Mouse (Mus musculus): ENCODE measurements around the gene Slc29a2. TPM values are rescaled to one million over a fixed set of nuclear protein-coding genes. Genes with fewer than 3 reads are reported as not detected.

Slc29a2 gene
- polyA plus RNA-seq, 1 experiment from 2014 or later: 5.8 TPM

- Histone ChIP-seq H3K4me2 (peak overlapping the region; percentile 74), H3K9ac (peak overlapping the region; percentile 93), H3K4me1 (peaks cover 62% of the 10 kb centered on the region), H3K36me3 (no peaks in the 10 kb centered on the region), H3K27ac (peak overlapping the region; percentile 99), H3K4me3 (peak overlapping the region; percentile 78), H3K9me3 (no peaks in the 10 kb centered on the region), H3K27me3 (peaks cover 13% of the 10 kb centered on the region)
- WGBS: under 1% methylated on average over 40 of the region's 40 CpGs
- ATAC-seq (ENCODE audit: insufficient number of reproducible peaks, insufficient read depth, low FRiP score, low TSS enrichment, low read depth): peak; percentile 87
These were observed 48.1 kb downstream of the Slc29a2 start for GRCm38 (mm10) chr19:5071545-5072369.

- Histone ChIP-seq H3K4me2 (peak overlapping the region; percentile 74), H3K4me1 (peaks cover 54% of the 10 kb centered on the region), H3K27ac (peak overlapping the region; percentile 99), H3K4me3 (peak overlapping the region; percentile 78), H3K9me3 (no peaks in the 10 kb centered on the region), H3K36me3 (no peaks in the 10 kb centered on the region), H3K27me3 (peaks cover 13% of the 10 kb centered on the region), H3K9ac (peak overlapping the region; percentile 93)
- WGBS: 2% methylated on average over 20 of the region's 20 CpGs
- ATAC-seq (ENCODE audit: insufficient number of reproducible peaks, insufficient read depth, low FRiP score, low TSS enrichment, low read depth): no peak
These were observed 48.8 kb downstream of the Slc29a2 start for GRCm38 (mm10) chr19:5072389-5073019.

- ATAC-seq (ENCODE audit: insufficient number of reproducible peaks, insufficient read depth, low FRiP score, low TSS enrichment, low read depth): no peak
- under 1% methylated on average over 15 of the region's 15 CpGs for WGBS
- H3K36me3 ChIP-seq: no peaks in the 10 kb centered on the region
- H3K9me3 ChIP-seq: no peaks in the 10 kb centered on the region
- peak overlapping the region; percentile 93; the same call in 1 of the 2 replicates for H3K9ac ChIP-seq
- H3K4me2 ChIP-seq: peak overlapping the region; percentile 74
- H3K4me1 ChIP-seq: peaks cover 49% of the 10 kb centered on the region
- H3K4me3 ChIP-seq: peak overlapping the region; percentile 78
- peak overlapping the region; percentile 99 for H3K27ac ChIP-seq
- H3K27me3 ChIP-seq: peaks cover 13% of the 10 kb centered on the region
These were observed 49.4 kb downstream of the Slc29a2 start for GRCm38 (mm10) chr19:5073028-5073427.

- Histone ChIP-seq H3K4me1 (peaks cover 44% of the 10 kb centered on the region), H3K9ac (0 out of 2 replicates have a peak overlapping the region, but pooled peaks have one; percentile 11), H3K36me3 (no peaks in the 10 kb centered on the region), H3K27me3 (peaks cover 12% of the 10 kb centered on the region), H3K27ac (peak overlapping the region; percentile 99; the same call in 1 of the 2 replicates), H3K4me3 (0 out of 2 replicates have a peak overlapping the region, but pooled peaks have one; percentile 78), H3K4me2 (peak overlapping the region; percentile 74), H3K9me3 (no peaks in the 10 kb centered on the region)
- WGBS: 32% methylated on average over 5 of the region's 5 CpGs
- no peak for ATAC-seq (ENCODE audit: insufficient number of reproducible peaks, insufficient read depth, low FRiP score, low TSS enrichment, low read depth)
These were observed 49.9 kb downstream of the Slc29a2 start for GRCm38 (mm10) chr19:5073518-5073917.

GRCm38 (mm10) chr19:5079279-5079678, 55.6 kb downstream of the Slc29a2 start:
- H3K4me3 ChIP-seq: no peak overlapping the region
- H3K27me3 ChIP-seq: peaks cover 49% of the 10 kb centered on the region
- no peaks in the 10 kb centered on the region for H3K4me1 ChIP-seq
- WGBS: 81% methylated on average over 1 of the region's 1 CpGs
- no peak overlapping the region for H3K9ac ChIP-seq
- ATAC-seq (ENCODE audit: insufficient number of reproducible peaks, insufficient read depth, low FRiP score, low TSS enrichment, low read depth): no peak
- H3K4me2 ChIP-seq: no peak overlapping the region
- H3K9me3 ChIP-seq: no peaks in the 10 kb centered on the region
- H3K27ac ChIP-seq: no peak overlapping the region
- no peaks in the 10 kb centered on the region for H3K36me3 ChIP-seq

Other genes starting within 250 kb of the Slc29a2 start
- gene Rbm4, start 230.0 kb upstream of the Slc29a2 start, polyA plus RNA-seq (2015; fragmentation: Nextera tagmentation; extraction: Ambion mirVana): 82.5 and 98.2 TPM in 2 replicates
- gene Gm21992, start 212.2 kb upstream of the Slc29a2 start, polyA plus RNA-seq (2015; fragmentation: Nextera tagmentation; extraction: Ambion mirVana): 42.5 and 51.4 TPM in 2 replicates
- gene Rbm14, start 212.2 kb upstream of the Slc29a2 start, polyA plus RNA-seq (2015; fragmentation: Nextera tagmentation; extraction: Ambion mirVana): 84.7 and 87.6 TPM in 2 replicates
- 60.9 and 64.3 TPM in 2 replicates for gene Ccs, start 184.5 kb upstream of the Slc29a2 start, polyA plus RNA-seq (2015; fragmentation: Nextera tagmentation; extraction: Ambion mirVana)
- gene Ccdc87, start 184.5 kb upstream of the Slc29a2 start, polyA plus RNA-seq (2015; fragmentation: Nextera tagmentation; extraction: Ambion mirVana): 0.06 and 0.26 TPM in 2 replicates
- 40.4 and 45.8 TPM in 2 replicates for gene Ctsf, start 168.7 kb upstream of the Slc29a2 start, polyA plus RNA-seq (2015; fragmentation: Nextera tagmentation; extraction: Ambion mirVana)
- 5.1 and 6.3 TPM in 2 replicates for gene Actn3, start 146.0 kb upstream of the Slc29a2 start, polyA plus RNA-seq (2015; fragmentation: Nextera tagmentation; extraction: Ambion mirVana)
- 10.4 and 11.1 TPM in 2 replicates for gene Zdhhc24, start 145.2 kb upstream of the Slc29a2 start, polyA plus RNA-seq (2015; fragmentation: Nextera tagmentation; extraction: Ambion mirVana)
- 4.1 and 5.6 TPM in 2 replicates for gene Bbs1, start 117.2 kb upstream of the Slc29a2 start, polyA plus RNA-seq (2015; fragmentation: Nextera tagmentation; extraction: Ambion mirVana)
- gene Dpp3, start 95.6 kb upstream of the Slc29a2 start, polyA plus RNA-seq (2015; fragmentation: Nextera tagmentation; extraction: Ambion mirVana): 110 and 121 TPM in 2 replicates
- gene Peli3, start 80.7 kb upstream of the Slc29a2 start, polyA plus RNA-seq (2015; fragmentation: Nextera tagmentation; extraction: Ambion mirVana): 4.2 and 6.1 TPM in 2 replicates
- gene Mrpl11, start 61.7 kb upstream of the Slc29a2 start, polyA plus RNA-seq (2015; fragmentation: Nextera tagmentation; extraction: Ambion mirVana): 117 and 118 TPM in 2 replicates
- gene Npas4, start 33.5 kb upstream of the Slc29a2 start, polyA plus RNA-seq (2015; fragmentation: Nextera tagmentation; extraction: Ambion mirVana): not detected in 2 replicates
- 47.1 and 49.5 TPM in 2 replicates for gene B4gat1, start 15.0 kb downstream of the Slc29a2 start, polyA plus RNA-seq (2015; fragmentation: Nextera tagmentation; extraction: Ambion mirVana)
- gene AC124502.3, start 15.0 kb downstream of the Slc29a2 start, polyA plus RNA-seq (2015; fragmentation: Nextera tagmentation; extraction: Ambion mirVana): 2.3 and 3.5 TPM in 2 replicates
- gene Brms1, start 17.5 kb downstream of the Slc29a2 start, polyA plus RNA-seq (2015; fragmentation: Nextera tagmentation; extraction: Ambion mirVana): 40.6 and 42.9 TPM in 2 replicates
- 0.99 and 1.5 TPM in 2 replicates for gene Rin1, start 26.6 kb downstream of the Slc29a2 start, polyA plus RNA-seq (2015; fragmentation: Nextera tagmentation; extraction: Ambion mirVana)
- gene Cd248, start 44.2 kb downstream of the Slc29a2 start, polyA plus RNA-seq (2015; fragmentation: Nextera tagmentation; extraction: Ambion mirVana): 89.1 and 90.6 TPM in 2 replicates
- 2.6 and 4.6 TPM in 2 replicates for gene Tmem151a, start 61.7 kb downstream of the Slc29a2 start, polyA plus RNA-seq (2015; fragmentation: Nextera tagmentation; extraction: Ambion mirVana)
- gene Yif1a, start 64.7 kb downstream of the Slc29a2 start, polyA plus RNA-seq (2015; fragmentation: Nextera tagmentation; extraction: Ambion mirVana): 72.4 and 87.2 TPM in 2 replicates
- gene Cnih2, start 74.7 kb downstream of the Slc29a2 start, polyA plus RNA-seq (2015; fragmentation: Nextera tagmentation; extraction: Ambion mirVana): 50.6 and 60.1 TPM in 2 replicates
- gene Rab1b, start 83.2 kb downstream of the Slc29a2 start, polyA plus RNA-seq (2015; fragmentation: Nextera tagmentation; extraction: Ambion mirVana): 234 and 262 TPM in 2 replicates
- 20.7 and 30.4 TPM in 2 replicates for gene Klc2, start 94.7 kb downstream of the Slc29a2 start, polyA plus RNA-seq (2015; fragmentation: Nextera tagmentation; extraction: Ambion mirVana)
- 28.7 and 29.8 TPM in 2 replicates for gene Pacs1, start 249.3 kb downstream of the Slc29a2 start, polyA plus RNA-seq (2015; fragmentation: Nextera tagmentation; extraction: Ambion mirVana)

Data from embryonic facial prominence, embryonic 13.5 days (tissue).